Mouse (Mus musculus) ES-E14 (cell line): ENCODE results near the gene Kdm6a.

Source experiments
- HCFC1 ChIP-seq: IDR thresholded peaks from 2 replicates; pipeline ENCODE4 v1.6.1; 2012; ENCODE audit warnings: low read length, inconsistent platforms, borderline replicate concordance; ENCODE audit not compliant: insufficient read depth
- ZC3H11A ChIP-seq: IDR thresholded peaks from 2 replicates; pipeline ENCODE4 v1.6.1; 2012; ENCODE audit warnings: low read depth, mild to moderate bottlenecking, inconsistent platforms, low read length, borderline replicate concordance

DNA sequence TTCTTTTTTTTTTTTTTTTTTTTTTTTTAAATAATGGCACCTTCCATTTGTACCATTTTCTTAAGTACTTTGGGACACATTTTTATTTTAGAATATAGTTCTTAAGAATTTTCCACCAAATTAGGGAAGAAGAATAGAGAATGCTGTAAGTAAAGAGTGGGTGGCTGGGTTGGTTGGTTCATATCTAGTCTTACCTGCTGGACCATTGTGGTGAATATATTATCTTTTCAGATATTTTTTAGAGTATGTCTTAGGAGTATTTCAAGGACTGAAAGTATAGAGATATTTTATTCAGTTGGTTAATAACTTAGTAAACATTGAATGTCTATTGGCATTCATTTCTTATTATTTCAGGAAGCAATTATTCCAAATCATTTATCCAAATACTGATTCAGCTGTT, 117.8 kb downstream of the Kdm6a start:
- no peak for TF ChIP-seq HCFC1
- TF ChIP-seq ZC3H11A, result no peak
